Mouse (Mus musculus) 3134 (cell line): Measurements from ENCODE around the gene Adcy2.
A peak's percentile ranks its signal among the peaks of the same experiment; 100 is the strongest.

Experiments used
- DNase-seq: peaks from one replicate; pipeline ENCODE4 v3.0.0-alpha.2; 2011; ENCODE audit warnings: low spot score; ENCODE audit not compliant: insufficient read length; ENCODE audit errors: extremely low read depth

Adcy2 gene

DNA sequence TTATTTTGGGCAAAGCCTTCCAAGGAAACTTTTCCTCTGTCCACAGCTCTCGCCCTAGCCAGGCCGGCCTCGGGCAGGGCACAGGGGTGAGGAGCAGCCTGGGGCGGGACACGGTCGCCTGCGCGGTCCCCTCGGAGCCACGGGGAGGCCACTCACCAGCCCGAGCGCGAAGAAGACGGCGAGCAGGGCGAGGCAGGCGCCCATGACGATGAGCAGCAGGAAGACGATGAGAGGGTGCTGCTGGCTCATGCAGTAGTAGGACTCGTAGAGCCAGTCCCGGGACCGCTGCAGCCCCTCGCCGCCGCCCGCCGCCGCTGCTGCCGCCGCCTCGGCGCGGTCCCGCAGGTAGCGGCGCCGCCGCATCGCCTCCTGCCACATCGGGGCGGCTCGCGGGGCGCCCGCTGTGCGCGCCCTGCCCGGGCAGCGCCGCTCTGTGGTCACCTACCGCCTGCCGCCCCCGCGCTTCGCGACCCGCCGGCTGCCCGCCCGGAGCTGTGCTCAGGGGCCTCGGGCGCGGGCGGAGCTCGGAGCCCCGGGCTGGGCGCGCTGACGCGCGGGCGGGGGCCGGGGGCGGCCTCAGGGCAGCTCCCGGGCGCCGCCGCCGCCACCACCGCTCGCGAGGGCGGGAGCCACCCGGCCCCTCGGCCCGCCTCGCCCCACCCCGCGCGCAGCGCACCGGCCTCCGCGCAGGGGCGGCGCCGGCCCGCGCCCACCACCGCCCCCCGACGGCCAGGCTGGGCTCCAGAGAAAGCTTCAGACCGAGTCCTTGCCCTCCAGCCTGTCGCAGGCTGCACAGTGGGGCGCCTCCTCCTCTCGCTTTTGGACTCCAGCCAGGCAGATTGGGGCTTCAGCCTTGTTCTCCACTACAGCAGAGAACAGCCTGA is at the start of gene Adcy2:
Gene Adcy2, minus strand, starts transcription at position 624 of the 884 bp plus-strand sequence.
- DNase-seq, result no peak

DNA sequence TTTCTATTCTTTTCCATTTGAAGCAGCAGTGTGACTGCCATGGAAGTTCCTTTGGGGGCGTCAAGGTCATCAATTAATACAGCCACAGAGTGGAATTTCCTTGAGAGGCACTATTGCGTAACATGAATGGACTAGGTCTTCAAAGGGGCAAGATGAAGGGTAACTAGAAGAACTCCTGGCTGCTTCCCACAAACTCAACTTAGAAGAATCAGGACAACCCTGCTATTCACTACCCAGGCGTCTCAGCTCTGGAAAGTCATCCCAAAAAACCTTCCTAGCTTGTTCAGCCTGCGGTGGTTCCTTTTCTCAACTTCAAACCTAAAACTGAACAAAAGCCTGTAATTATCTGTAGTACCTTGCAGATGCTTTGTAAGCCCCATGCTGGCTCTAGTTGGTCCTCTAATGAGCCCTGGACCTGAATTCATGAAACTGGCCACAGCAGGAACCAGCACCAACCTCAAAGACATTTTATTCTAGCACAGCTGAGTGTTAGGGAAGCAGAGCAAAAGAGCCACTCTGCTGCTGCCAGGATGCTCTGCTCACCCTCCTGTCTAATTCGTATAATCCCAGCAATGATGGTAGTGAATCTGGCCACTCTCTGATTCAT is 37.8 kb upstream of the Adcy2 start:
- DNase-seq, result no peak

DNA sequence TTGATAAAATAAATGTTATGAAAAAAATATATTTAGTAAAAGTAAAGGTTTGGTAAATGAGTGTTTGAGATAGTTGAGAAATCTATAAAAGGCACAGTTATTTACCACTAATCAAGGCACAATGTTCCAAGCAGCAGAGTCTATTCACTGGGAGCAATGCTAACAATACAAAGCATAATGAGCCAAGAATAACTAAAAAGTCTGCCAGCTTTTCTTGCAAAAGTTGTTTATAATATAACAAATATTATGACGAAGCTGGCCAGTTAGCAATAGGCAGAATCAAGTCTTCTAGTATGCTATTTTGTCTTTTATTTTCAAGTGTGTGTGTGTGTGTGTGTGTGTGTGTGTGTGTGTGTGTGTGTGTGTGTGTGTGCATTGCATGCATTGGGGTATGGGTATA is 35.3 kb upstream of the Adcy2 start:
- DNase-seq, result no peak

DNA sequence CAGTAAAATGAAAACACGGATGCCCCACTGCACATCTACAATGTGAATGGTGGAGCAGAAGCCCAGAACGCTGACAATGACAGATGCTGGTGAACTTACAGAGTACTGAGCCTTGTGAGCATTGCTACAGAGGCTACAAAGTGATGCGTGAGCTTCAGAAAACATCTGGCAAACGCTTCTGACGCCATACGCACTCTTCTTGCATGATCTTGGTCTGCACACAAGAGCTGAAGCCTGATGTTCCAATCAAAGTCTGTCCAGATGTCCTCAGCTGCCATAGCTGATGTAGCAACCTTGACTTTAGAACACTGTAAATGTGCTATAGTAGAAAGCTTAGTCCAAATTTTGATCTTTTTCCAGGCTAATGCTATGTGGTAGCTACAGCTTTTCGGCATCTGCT is 34.2 kb upstream of the Adcy2 start:
- DNase-seq, result no peak

DNA sequence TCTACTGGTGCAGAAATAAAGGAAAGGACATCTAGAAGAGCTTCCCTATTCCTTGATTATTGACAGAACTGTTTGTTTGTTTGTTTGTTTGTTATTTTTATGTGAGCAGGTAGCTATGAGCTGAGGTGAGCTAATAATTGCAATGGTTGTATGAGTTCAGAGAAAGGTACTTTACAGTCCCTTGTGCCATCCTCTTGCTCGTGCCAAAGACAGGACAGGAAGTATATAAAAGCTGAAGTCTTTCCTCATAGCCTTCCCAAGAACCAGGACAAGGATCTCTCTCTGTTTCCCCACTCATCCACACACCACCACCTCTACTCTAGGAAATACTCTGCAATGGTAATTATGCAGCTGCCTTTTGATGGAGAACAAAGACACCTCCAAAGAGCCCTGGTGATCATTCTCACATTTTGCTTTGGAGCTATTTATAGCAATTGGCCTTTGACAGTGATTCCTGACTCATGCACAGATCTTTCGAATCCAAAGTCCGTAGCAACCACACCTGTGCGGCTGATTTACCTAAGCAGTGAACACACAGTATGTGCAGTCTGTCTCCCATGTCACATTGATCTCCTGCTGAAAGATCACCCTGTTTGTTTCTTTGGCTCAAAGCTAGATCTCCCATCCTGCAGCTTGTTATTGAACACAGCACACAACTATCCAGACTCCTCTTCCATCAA is 29.9 kb upstream of the Adcy2 start:
- no peak for DNase-seq

DNA sequence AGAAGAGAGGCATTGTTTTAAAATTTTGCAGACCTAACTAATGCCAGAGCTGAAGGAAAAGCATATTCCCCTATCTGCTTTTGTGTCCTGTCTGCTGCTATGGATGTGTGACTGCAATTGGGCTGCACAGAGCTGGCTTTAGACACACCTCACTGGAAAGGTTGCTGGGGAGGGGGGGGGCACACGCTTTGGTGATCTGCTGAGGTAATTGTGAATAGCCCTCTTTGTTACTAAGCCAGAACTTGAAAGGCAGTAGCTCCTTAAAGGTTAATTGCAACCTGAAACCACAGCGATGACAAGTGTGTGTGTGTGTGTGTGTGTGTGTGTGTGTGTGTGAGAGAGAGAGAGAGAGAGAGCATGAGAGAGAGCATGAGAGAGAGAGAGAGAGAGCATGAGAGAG is 25.6 kb upstream of the Adcy2 start:
- no peak for DNase-seq

DNA sequence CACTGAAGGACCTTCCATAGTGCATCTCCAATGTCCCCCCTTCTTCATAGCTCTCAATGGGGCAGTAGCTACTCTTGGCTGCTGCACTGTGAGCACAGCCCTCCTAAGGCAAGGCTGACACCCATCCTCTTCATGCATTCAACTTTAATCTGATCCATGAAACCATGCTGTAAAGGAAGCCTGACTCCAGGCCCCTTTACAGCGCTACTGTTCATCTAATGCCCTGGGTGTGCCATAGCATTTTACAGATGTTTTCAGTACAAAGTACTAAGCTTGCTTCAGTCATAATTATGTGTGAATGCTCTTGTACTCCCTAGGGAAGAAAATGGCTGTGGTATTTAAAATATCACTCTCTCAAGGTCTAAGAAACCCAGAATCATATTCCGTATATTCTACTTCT is 23.9 kb upstream of the Adcy2 start:
- DNase-seq, result no peak

DNA sequence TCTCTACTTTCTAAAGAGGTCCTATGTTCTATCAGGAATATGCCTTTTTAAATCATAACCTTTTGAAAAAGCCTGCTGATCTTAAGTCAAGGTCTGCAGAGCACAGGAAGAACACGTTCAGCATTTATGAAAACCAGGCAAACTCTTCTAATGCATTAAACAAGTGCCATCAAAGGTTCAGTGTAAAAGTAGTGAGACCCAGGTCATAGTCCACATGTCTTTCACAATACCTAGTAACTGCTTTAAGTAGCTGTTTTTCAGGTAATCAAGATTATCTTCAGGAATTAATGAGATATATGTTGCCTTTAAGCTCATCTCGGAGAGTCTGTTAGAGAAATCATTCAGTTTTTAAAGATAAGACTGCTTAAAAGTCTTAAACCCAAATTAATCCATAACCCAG is 21.2 kb upstream of the Adcy2 start:
- no peak for DNase-seq

DNA sequence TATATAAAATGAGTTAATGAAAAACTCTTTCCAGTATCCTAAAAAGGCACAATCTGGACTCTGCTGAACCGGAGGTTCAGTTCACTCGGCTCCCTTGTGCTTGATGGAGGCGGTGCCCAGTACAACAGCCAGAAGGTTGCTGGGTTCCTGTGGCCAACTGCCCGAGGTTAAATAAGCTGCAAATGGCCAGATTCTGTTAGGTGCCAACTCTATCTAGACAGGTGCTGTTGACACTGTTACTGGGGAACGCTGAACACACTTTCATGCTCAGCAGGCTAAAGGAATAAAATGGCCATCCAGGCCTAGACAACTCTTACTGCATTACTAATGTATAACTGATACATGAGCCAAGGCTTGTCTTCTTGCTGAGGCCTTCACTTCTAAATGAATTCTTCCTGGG is 7.6 kb upstream of the Adcy2 start:
- DNase-seq, result no peak

DNA sequence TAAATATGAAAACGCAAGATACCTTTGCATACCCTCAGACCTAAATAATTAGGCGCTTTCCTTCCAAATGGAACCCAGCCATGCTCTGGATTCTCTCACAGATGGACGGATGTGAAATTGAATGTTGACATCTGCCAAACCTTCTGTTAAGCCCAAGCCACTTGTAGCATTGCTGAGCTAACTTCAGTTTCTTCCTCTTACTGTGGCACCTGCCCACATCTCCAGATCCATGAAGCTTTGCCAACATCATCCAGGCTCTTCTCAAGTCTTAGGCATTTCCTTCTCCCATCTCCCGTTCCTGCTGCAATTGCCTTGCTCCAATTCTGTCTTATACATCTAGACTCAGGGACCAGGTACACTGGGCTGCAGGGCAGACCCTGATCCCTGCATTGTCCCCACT is 6.8 kb upstream of the Adcy2 start:
- no peak for DNase-seq

DNA sequence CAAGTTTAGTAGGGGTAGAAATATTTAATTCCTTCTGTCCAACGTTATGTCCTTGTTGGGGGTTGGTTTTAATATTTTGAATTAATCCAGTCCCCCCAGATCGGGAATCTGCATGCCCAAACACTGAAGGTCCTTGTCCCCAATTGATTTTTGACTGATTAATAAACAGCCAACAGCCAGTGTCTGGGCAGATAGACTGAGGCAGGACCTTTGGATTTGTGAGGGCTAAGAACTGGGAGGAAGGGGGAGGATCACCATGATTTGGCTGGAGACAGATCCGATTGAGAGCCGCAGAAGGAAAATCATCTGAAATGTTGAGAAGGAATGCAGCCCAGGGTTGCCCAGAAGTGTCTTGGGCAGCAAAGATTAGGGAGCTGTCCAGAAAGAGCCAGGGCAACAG is 5.1 kb upstream of the Adcy2 start:
- no peak for DNase-seq

DNA sequence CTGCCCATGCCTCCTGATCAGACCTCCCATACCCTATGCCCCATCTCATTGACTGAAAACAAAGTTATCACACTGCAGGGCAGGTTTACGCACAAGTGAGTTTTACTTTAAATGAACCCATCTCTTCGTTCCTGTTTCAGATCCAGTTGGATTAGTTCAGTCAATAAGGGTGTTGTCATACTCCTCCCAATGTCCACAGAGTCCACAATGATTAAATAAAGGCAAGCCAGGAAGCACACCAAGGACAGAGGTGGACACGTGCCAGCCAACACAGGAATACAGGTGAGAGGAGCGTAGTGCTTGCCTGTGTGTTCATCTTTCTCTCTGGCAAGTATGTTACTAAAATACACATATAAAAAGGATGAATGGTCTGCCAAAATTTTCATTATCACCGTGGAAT is 3.3 kb upstream of the Adcy2 start:
- no peak for DNase-seq

DNA sequence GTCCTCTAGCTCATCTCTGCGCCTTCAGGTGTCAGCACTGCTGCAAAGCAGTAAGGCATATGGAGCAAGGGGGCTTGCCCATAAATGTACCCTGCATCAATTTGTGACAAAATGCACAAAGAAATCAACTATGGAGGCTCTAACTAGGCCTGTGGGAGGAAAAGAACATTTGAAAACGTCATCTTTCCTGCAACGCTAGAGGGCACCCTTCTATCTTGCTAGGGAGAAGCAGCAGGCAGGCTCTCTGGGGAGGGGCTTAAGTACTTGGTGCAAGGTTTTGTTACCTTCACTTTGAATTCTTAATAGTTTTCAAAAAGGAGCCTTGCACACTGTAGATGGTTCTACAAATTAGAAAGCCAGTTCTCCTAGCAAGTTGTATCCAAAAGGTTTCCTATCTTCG is 2.8 kb upstream of the Adcy2 start:
- no peak for DNase-seq

DNA sequence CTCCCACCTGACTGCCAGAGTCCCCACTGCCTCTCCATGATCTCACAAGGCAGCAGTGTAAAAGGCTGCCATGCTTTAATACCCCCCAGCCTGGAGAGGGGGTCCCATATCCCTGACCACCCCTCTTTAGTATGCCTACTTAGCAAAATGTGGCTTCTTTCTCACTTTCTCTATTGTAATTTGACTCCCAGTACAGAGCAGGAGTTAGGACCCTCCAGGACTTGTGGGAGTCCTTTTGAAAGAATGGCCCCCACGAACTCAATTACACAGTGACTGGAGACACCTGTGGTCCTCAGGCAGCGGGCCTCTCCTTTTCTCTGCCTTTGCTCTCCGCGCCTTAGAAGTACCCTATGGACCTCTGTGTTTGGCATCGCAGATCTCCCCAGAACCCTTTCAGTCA is 485 bp upstream of the Adcy2 start:
- no peak for DNase-seq

DNA sequence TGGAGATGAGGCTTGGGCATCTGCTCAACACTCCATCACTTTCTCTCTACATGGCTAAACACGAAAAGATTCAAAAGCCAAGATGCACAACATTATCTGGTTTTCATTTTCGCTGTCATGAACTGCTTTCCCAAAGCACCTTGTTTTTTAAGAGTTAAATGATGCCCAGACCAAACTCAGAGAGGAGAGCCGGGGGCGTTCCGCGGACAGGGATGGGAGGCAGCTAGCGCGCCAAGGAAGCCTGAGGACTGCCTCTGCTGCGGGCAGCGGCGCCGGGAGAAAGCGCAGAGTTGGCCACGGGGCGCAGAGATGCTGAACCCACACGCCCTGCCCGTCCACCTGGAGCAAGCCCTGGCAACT is 803 bp downstream of the Adcy2 start:
- peak; percentile 1 for DNase-seq

DNA sequence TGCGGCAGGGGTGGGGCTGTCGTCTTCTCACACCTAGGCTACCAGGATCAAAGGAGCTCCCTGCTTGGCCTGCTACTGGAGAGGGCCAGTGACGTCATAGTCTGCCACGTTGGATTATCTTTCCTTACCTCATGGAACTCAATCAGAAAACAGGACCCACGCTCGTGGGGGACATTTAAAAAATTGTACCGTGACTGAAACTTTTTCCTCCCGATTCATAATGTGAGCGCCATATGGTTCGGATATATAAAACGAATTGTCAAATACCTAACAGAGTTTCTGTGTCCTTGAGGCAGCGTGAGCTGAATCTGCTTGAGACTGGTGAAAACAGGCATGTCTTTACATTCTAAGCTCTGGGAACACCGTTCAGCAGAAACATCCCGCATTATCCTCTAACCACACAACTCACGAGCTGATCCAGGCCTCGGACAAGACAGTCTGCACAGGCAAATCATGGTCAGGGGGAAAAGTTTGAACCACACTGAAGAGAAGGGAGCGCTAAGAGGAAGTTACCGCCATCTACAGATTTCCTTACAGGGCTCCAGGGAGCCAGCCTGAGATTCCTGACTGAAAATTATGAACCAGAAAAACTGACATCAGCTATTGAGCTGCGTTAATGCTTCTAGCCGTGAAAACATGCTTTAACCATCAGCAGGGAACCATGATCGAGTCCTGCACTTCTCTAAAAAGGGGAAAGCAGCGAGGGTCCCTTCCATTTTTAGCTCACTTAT is 1.4 kb downstream of the Adcy2 start:
- DNase-seq, result no peak

DNA sequence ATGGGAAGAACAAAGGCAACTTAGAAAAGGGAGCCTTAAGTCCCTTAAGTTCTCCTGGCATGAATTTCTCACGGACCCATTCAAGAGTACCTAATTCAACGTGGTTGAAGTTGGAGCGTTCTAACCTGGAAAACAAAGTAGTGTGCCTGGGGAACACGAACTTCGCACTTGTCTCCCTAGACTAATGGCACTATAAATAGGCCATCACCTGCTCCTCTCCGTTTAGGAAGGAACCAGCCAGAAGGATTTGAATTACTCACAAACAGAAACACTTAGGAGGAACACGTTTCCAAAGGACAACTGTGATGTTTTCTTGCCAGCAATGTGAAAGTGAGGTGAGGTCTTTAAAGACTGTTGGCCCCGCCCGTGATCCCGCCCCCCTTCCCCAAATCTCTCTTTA is 2.0 kb downstream of the Adcy2 start:
- no peak for DNase-seq

DNA sequence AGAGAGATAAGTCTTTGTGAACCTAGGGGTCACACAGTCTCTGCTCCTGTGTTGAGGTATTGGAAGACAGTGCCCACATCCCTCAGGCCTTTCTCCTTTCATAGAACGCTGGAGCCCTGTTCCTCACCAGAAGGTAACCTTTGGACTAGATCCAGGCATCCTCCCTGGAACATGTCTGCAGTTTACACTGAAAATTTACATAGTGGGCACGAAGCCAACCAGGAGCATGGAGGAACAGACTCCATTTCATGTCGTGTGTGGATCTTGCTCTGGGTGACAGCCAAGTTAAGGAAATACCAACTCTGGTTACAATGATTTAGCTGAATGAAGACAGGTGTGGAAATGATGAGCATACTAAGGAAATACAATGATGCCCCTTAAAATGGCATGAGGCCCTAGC is 2.7 kb downstream of the Adcy2 start:
- no peak for DNase-seq

DNA sequence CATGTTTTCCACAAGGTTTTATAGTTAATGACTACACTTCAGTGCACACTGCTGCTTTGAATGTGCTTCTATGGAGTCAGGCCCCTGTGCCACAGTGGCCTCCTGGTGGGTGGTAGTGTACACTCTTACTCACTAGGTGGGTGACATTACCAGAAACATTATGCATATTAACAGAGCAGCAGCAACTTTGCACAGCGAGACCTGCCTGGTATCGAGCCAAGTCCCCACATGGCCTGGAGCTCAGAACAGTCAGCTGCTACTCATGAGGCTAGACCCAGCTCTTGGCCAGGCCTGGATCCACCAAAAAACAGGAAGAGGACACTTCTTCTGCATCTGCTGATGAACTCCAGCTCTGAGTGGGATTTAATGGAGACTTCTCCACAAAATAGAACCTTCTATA is 13.6 kb downstream of the Adcy2 start:
- no peak for DNase-seq

DNA sequence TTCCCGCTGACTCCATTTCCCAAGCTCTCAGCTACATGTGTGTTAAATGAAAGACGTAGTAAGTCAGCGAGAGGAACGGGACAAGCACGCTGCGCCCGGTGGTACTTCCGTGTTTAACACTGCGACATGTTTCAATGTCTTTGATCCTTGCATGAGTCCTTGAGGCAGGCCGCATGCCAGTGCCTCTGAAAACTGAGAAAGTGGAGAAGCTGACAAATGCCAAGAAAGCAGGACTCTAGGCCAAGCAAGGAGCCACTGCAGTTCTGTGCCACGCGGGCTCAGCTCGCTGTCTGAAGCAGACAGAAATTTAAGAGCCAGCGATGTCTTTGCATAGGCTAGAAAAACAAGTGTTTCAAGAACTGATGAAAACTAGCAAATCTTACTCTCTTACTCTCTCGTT is 15.3 kb downstream of the Adcy2 start:
- DNase-seq, result no peak

DNA sequence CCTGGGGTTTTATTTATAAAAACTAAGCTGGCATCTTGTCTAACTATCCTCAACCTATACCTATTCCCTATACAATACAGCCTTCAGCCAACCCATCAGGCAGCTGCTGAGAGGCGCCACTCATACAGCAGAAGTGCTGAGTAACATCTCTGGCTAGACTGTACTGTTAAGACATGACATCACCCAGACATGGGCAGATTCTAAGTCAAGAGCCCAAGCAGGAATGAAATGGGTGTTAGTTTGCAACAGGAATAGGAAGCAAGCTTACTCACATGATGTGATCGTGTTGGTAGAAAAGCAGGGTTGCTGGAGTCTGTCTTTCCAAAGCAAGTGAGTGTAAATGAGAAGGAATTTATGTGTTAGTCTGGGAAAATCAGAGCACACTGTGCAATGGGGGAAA is 18.3 kb downstream of the Adcy2 start:
- DNase-seq, result no peak
